Comparison of ENCODE assay signal across 8 mouse cellular contexts in the genomic region with DNA sequence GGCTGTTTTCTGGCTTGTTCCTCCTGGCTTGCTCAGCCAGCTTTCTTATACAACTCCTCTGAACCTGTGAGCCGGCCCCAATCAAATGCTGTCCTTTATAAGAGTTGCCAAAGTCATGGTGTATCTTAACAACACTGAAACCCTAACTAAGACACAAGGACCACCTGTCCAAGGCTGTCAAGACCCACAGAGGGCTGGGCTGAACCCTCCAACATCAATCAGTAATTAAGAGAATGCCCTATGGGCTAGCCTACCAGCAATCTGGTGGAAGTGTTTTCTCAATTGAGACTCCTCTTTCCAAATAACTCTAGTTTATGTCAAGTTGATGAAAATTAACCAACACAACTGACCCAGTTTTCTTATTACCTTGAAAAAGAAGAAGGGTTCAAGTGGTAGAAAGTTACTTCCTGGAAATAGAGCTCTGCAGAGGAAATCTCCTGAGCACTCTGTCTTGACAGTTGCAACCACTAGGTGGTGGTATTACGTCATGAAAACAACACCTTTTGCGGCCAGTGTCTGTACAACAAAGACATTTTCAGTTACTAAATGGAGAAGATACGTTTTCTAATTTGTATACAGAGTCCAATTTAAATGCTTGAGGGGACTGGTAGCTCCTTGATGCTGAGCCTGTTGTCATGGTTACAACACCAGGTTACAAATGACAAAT. TPM values are rescaled to one million over a fixed set of nuclear protein-coding genes. Genes with fewer than 3 reads are reported as not detected.
DNase-seq lines count a peak whose midpoint lies in the region; ATAC-seq and TF ChIP-seq lines count a peak whose summit lies in the region.

No protein-coding gene starts in this region.

- TF ChIP-seq CTCF in C2C12 (IDR thresholded peaks at IDR 0.05; ENCODE audit: control insufficient read depth, insufficient read depth, insufficient read length): peak; percentile 37

- no peaks in the 10 kb centered on the region for H3K79me3 ChIP-seq in C2C12 (ENCODE audit: low read depth)

- no peak overlapping the region for H3K4me2 ChIP-seq in neural tube, embryonic 13.5 days

- H3K4me1 ChIP-seq in neural tube, embryonic 13.5 days (replicated peaks): peaks cover 8% of the 10 kb centered on the region

- H3K27me3 ChIP-seq in C2C12 (ENCODE audit: control insufficient read depth, insufficient read depth, insufficient read length): peaks cover 11% of the 10 kb centered on the region
- no peaks in the 10 kb centered on the region for H3K27me3 ChIP-seq in neural tube, embryonic 13.5 days

- no peak overlapping the region for H3K4me3 ChIP-seq in C2C12 (ENCODE audit: insufficient read depth, poor library complexity, severe bottlenecking)
- no peak overlapping the region for H3K4me3 ChIP-seq in neural tube, embryonic 13.5 days

- H3K36me3 ChIP-seq in C2C12 (ENCODE audit: control insufficient read depth, insufficient read depth): no peaks in the 10 kb centered on the region
- no peaks in the 10 kb centered on the region for H3K36me3 ChIP-seq in neural tube, embryonic 13.5 days

- DNase-seq in adrenal gland, adult (ENCODE audit: inconsistent age in 2 of 2, low spot score in 1 of 2): peak; percentile 57 to 90
- peak; percentile 87 for DNase-seq in embryo, embryonic 11 days
- peak; percentile 88 for DNase-seq in kidney, postnatal 10 days
- DNase-seq in lung, adult 18-20 months: peak; percentile 69 to 76
- DNase-seq in telencephalon, adult 2 months (ENCODE audit: low read depth, low spot score): peak; percentile 64

- H3K9ac ChIP-seq in neural tube, embryonic 13.5 days: peak overlapping the region; percentile 44; the same call in 1 of the 2 replicates

- ATAC-seq in granulocyte monocyte progenitor cell, adult 5-6 weeks (replicated peaks; ENCODE audit: poor library complexity, severe bottlenecking): peak; percentile 94
- peak; percentile 83 for ATAC-seq in neural tube, embryonic 13.5 days (ENCODE audit: low read depth)

- H3K9me3 ChIP-seq in neural tube, embryonic 13.5 days: no peaks in the 10 kb centered on the region

- no peak overlapping the region for H3K27ac ChIP-seq in neural tube, embryonic 13.5 days (replicated peaks)

- WGBS in neural tube, embryonic 13.5 days: 23% methylated on average over 4 of the region's 4 CpGs

- no peaks in the 10 kb centered on the region for H3K79me2 ChIP-seq in C2C12 (ENCODE audit: control insufficient read depth, insufficient read depth)

- H3ac ChIP-seq in C2C12 (ENCODE audit: control insufficient read depth, insufficient read length, low read depth): no peak overlapping the region

TF ChIP-seq in C2C12, 6 proteins besides CTCF, POLR2A, EP300 and RAD21:
- TF ChIP-seq CEBPB (IDR thresholded peaks at IDR 0.05; ENCODE audit: low read depth) (no peak), USF1 (IDR thresholded peaks at IDR 0.05; ENCODE audit: low read depth) (no peak), MYOG (IDR thresholded peaks at IDR 0.05; ENCODE audit: control insufficient read depth, extremely low read depth, insufficient read length) (no peak), FOSL1 (IDR thresholded peaks at IDR 0.05; ENCODE audit: insufficient read depth, low read length, poor library complexity, severe bottlenecking) (no peak), MYOD1 (IDR thresholded peaks at IDR 0.05; ENCODE audit: control insufficient read depth, insufficient read length, low read depth) (no peak), MAX (IDR thresholded peaks at IDR 0.05) (no peak)
TF ChIP-seq in C2C12: peak in this region for 0.

RNA-seq across cellular contexts. Expression of a gene that starts 1.4 kb away (rescaled TPM):
- polyA plus RNA-seq in C2C12 (2012; fragmentation: generic; extraction: Trizol): 49.8 TPM
- total RNA-seq in granulocyte monocyte progenitor cell, adult 5-6 weeks (2014; fragmentation: Nextera tagmentation): 6.5 and 17.4 TPM in 2 replicates
- 5.2 and 11.3 TPM in 2 replicates for total RNA-seq in granulocyte monocyte progenitor cell, adult 5-6 weeks (2017)
- 71.4 and 79.0 TPM in 2 replicates for polyA plus RNA-seq in neural tube, embryonic 13.5 days (2015; fragmentation: Nextera tagmentation; extraction: Ambion mirVana)

RNA-seq across cellular contexts. Expression of a gene that starts 35.9 kb away (rescaled TPM):
- 0.13 TPM for polyA plus RNA-seq in C2C12 (2012; fragmentation: generic; extraction: Trizol)
- total RNA-seq in granulocyte monocyte progenitor cell, adult 5-6 weeks (2014; fragmentation: Nextera tagmentation): not detected in 2 replicates
- total RNA-seq in granulocyte monocyte progenitor cell, adult 5-6 weeks (2017): 0.72 TPM in 1 of 2 replicates, not detected in the other
- polyA plus RNA-seq in neural tube, embryonic 13.5 days (2015; fragmentation: Nextera tagmentation; extraction: Ambion mirVana): 0.70 and 0.87 TPM in 2 replicates

RNA-seq across cellular contexts. Expression of a gene that starts 36.2 kb away (rescaled TPM):
- 55.7 TPM for polyA plus RNA-seq in C2C12 (2012; fragmentation: generic; extraction: Trizol)
- 63.7 and 69.6 TPM in 2 replicates for total RNA-seq in granulocyte monocyte progenitor cell, adult 5-6 weeks (2014; fragmentation: Nextera tagmentation)
- total RNA-seq in granulocyte monocyte progenitor cell, adult 5-6 weeks (2017): 72.0 and 76.7 TPM in 2 replicates
- polyA plus RNA-seq in neural tube, embryonic 13.5 days (2015; fragmentation: Nextera tagmentation; extraction: Ambion mirVana): 61.8 and 63.1 TPM in 2 replicates

RNA-seq across cellular contexts. Expression of a gene that starts 41.4 kb away (rescaled TPM):
- 147 TPM for polyA plus RNA-seq in C2C12 (2012; fragmentation: generic; extraction: Trizol)
- 25.4 and 34.6 TPM in 2 replicates for total RNA-seq in granulocyte monocyte progenitor cell, adult 5-6 weeks (2014; fragmentation: Nextera tagmentation)
- 14.8 and 16.3 TPM in 2 replicates for total RNA-seq in granulocyte monocyte progenitor cell, adult 5-6 weeks (2017)
- polyA plus RNA-seq in neural tube, embryonic 13.5 days (2015; fragmentation: Nextera tagmentation; extraction: Ambion mirVana): 49.8 and 58.8 TPM in 2 replicates

RNA-seq across cellular contexts. Expression of a gene that starts 57.8 kb away (rescaled TPM):
- polyA plus RNA-seq in C2C12 (2012; fragmentation: generic; extraction: Trizol): 19.7 TPM
- total RNA-seq in granulocyte monocyte progenitor cell, adult 5-6 weeks (2014; fragmentation: Nextera tagmentation): 0.23 and 4.2 TPM in 2 replicates
- 0.43 TPM in 1 of 2 replicates, not detected in the other for total RNA-seq in granulocyte monocyte progenitor cell, adult 5-6 weeks (2017)
- polyA plus RNA-seq in neural tube, embryonic 13.5 days (2015; fragmentation: Nextera tagmentation; extraction: Ambion mirVana): 13.1 and 14.2 TPM in 2 replicates
